Mouse (Mus musculus): ENCODE measurements around the gene Myl12a. TPM values are rescaled to one million over a fixed set of nuclear protein-coding genes. Genes with fewer than 3 reads are reported as not detected.

Gene Myl12a
- polyA plus RNA-seq, 1 experiment from 2014 or later = 832 TPM

- Histone ChIP-seq H3K4me3 (no peak overlapping the region), H3K9ac (no peak overlapping the region), H3K4me1 (replicated peaks) (peaks cover 13% of the 10 kb centered on the region), H3K36me3 (no peaks in the 10 kb centered on the region), H3K9me3 (replicated peaks) (no peaks in the 10 kb centered on the region), H3K27me3 (replicated peaks) (no peaks in the 10 kb centered on the region), H3K27ac (ENCODE audit: poor library complexity, severe bottlenecking) (no peak overlapping the region), H3K4me2 (no peak overlapping the region)
- WGBS = 54% methylated on average over 7 of the region's 7 CpGs
- no peak for ATAC-seq (ENCODE audit: insufficient number of reproducible peaks, low FRiP score)
These were observed 8.1 kb upstream of the Myl12a start for GRCm38 (mm10) chr17:71010646-71011242.

- no peak overlapping the region for H3K9ac ChIP-seq
- H3K27ac ChIP-seq (ENCODE audit: poor library complexity, severe bottlenecking) = no peak overlapping the region
- WGBS = 54% methylated on average over 1 of the region's 1 CpGs
- H3K27me3 ChIP-seq (replicated peaks) = no peaks in the 10 kb centered on the region
- H3K9me3 ChIP-seq (replicated peaks) = no peaks in the 10 kb centered on the region
- no peak for ATAC-seq (ENCODE audit: insufficient number of reproducible peaks, low FRiP score)
- H3K4me3 ChIP-seq = no peak overlapping the region
- no peaks in the 10 kb centered on the region for H3K36me3 ChIP-seq
- no peak overlapping the region for H3K4me2 ChIP-seq
- peaks cover 7% of the 10 kb centered on the region for H3K4me1 ChIP-seq (replicated peaks)
These were observed 7.1 kb upstream of the Myl12a start for GRCm38 (mm10) chr17:71009751-71010150.

GRCm38 (mm10) chr17:71008676-71009075, 6.0 kb upstream of the Myl12a start:
- no peak overlapping the region for H3K4me2 ChIP-seq
- H3K9me3 ChIP-seq (replicated peaks) = no peaks in the 10 kb centered on the region
- 75% methylated on average over 3 of the region's 3 CpGs for WGBS
- H3K27me3 ChIP-seq (replicated peaks) = no peaks in the 10 kb centered on the region
- peaks cover 7% of the 10 kb centered on the region for H3K4me1 ChIP-seq (replicated peaks)
- no peak overlapping the region for H3K27ac ChIP-seq (ENCODE audit: poor library complexity, severe bottlenecking)
- no peak overlapping the region for H3K4me3 ChIP-seq
- no peak for ATAC-seq (ENCODE audit: insufficient number of reproducible peaks, low FRiP score)
- no peaks in the 10 kb centered on the region for H3K36me3 ChIP-seq
- no peak overlapping the region for H3K9ac ChIP-seq

- Histone ChIP-seq H3K27ac (ENCODE audit: poor library complexity, severe bottlenecking) (no peak overlapping the region), H3K27me3 (replicated peaks) (no peaks in the 10 kb centered on the region), H3K4me3 (no peak overlapping the region), H3K9me3 (replicated peaks) (no peaks in the 10 kb centered on the region), H3K4me1 (replicated peaks) (peaks cover 14% of the 10 kb centered on the region), H3K4me2 (no peak overlapping the region), H3K9ac (no peak overlapping the region), H3K36me3 (no peaks in the 10 kb centered on the region)
- WGBS = 74% methylated on average over 5 of the region's 5 CpGs
- no peak for ATAC-seq (ENCODE audit: insufficient number of reproducible peaks, low FRiP score)
These were observed 4.3 kb upstream of the Myl12a start for GRCm38 (mm10) chr17:71006976-71007375.

- no peak for ATAC-seq (ENCODE audit: insufficient number of reproducible peaks, low FRiP score)
- WGBS = 87% methylated on average over 10 of the region's 10 CpGs
- Histone ChIP-seq H3K9me3 (replicated peaks) (no peaks in the 10 kb centered on the region), H3K27me3 (replicated peaks) (no peaks in the 10 kb centered on the region), H3K27ac (ENCODE audit: poor library complexity, severe bottlenecking) (peak overlapping the region; percentile 100), H3K4me2 (no peak overlapping the region), H3K9ac (no peak overlapping the region), H3K36me3 (no peaks in the 10 kb centered on the region), H3K4me1 (replicated peaks) (peaks cover 25% of the 10 kb centered on the region), H3K4me3 (no peak overlapping the region)
These were observed 1.7 kb upstream of the Myl12a start for GRCm38 (mm10) chr17:71004186-71004960.

- ATAC-seq (ENCODE audit: insufficient number of reproducible peaks, low FRiP score) = no peak
- H3K36me3 ChIP-seq = no peaks in the 10 kb centered on the region
- 75% methylated on average over 2 of the region's 2 CpGs for WGBS
- no peak overlapping the region for H3K4me3 ChIP-seq
- peak overlapping the region; percentile 99; the same call in 1 of the 2 replicates for H3K9ac ChIP-seq
- no peaks in the 10 kb centered on the region for H3K27me3 ChIP-seq (replicated peaks)
- H3K9me3 ChIP-seq (replicated peaks) = no peaks in the 10 kb centered on the region
- H3K27ac ChIP-seq (ENCODE audit: poor library complexity, severe bottlenecking) = peak overlapping the region; percentile 100
- peaks cover 28% of the 10 kb centered on the region for H3K4me1 ChIP-seq (replicated peaks)
- H3K4me2 ChIP-seq = peak overlapping the region; percentile 66
These were observed 1.0 kb upstream of the Myl12a start for GRCm38 (mm10) chr17:71003721-71004120.

GRCm38 (mm10) chr17:71003112-71003511, 434 bp upstream of the Myl12a start:
- no peak for ATAC-seq (ENCODE audit: insufficient number of reproducible peaks, low FRiP score)
- Histone ChIP-seq H3K9ac (peak overlapping the region; percentile 99), H3K4me2 (peak overlapping the region; percentile 66), H3K4me1 (replicated peaks) (peaks cover 34% of the 10 kb centered on the region), H3K4me3 (peak overlapping the region; percentile 98; the same call in 1 of the 2 replicates), H3K9me3 (replicated peaks) (no peaks in the 10 kb centered on the region), H3K27ac (ENCODE audit: poor library complexity, severe bottlenecking) (peak overlapping the region; percentile 100), H3K27me3 (replicated peaks) (no peaks in the 10 kb centered on the region), H3K36me3 (no peaks in the 10 kb centered on the region)
- WGBS = 41% methylated on average over 4 of the region's 4 CpGs

GRCm38 (mm10) chr17:71002081-71002743, 466 bp downstream of the Myl12a start, which contains the start of gene Myom1:
Myom1 (plus strand) TSS chr17:71002633.
- Histone ChIP-seq H3K9me3 (replicated peaks) (no peaks in the 10 kb centered on the region), H3K4me2 (peak within 1 kb of the TSS; percentile 66), H3K36me3 (no peaks in the 10 kb centered on the region), H3K4me3 (peak within 1 kb of the TSS; percentile 98), H3K9ac (peak within 1 kb of the TSS; percentile 99), H3K27ac (ENCODE audit: poor library complexity, severe bottlenecking) (peak within 1 kb of the TSS; percentile 100), H3K4me1 (replicated peaks) (peaks cover 40% of the 10 kb centered on the region), H3K27me3 (replicated peaks) (no peaks in the 10 kb centered on the region)
- under 1% methylated on average over 65 of the region's 65 CpGs for WGBS
- ATAC-seq (ENCODE audit: insufficient number of reproducible peaks, low FRiP score) = peak; percentile 97

GRCm38 (mm10) chr17:71001699-71002080, 988 bp downstream of the Myl12a start:
- ATAC-seq (ENCODE audit: insufficient number of reproducible peaks, low FRiP score) = peak; percentile 53
- H3K9me3 ChIP-seq (replicated peaks) = no peaks in the 10 kb centered on the region
- H3K9ac ChIP-seq = peak overlapping the region; percentile 99
- peak overlapping the region; percentile 100 for H3K27ac ChIP-seq (ENCODE audit: poor library complexity, severe bottlenecking)
- no peaks in the 10 kb centered on the region for H3K27me3 ChIP-seq (replicated peaks)
- H3K4me2 ChIP-seq = peak overlapping the region; percentile 66
- peaks cover 45% of the 10 kb centered on the region for H3K4me1 ChIP-seq (replicated peaks)
- H3K36me3 ChIP-seq = no peaks in the 10 kb centered on the region; the same call in 1 of the 2 replicates
- H3K4me3 ChIP-seq = peak overlapping the region; percentile 98
- WGBS = 0% methylated on average over 36 of the region's 43 CpGs

- Histone ChIP-seq H3K9ac (peak overlapping the region; percentile 99), H3K4me3 (peak overlapping the region; percentile 98), H3K27me3 (replicated peaks) (no peaks in the 10 kb centered on the region), H3K9me3 (replicated peaks) (no peaks in the 10 kb centered on the region), H3K36me3 (peaks cover 6% of the 10 kb centered on the region), H3K4me1 (replicated peaks) (peaks cover 51% of the 10 kb centered on the region), H3K4me2 (peak overlapping the region; percentile 68), H3K27ac (ENCODE audit: poor library complexity, severe bottlenecking) (peak overlapping the region; percentile 100)
- 7% methylated on average over 6 of the region's 6 CpGs for WGBS
- no peak for ATAC-seq (ENCODE audit: insufficient number of reproducible peaks, low FRiP score)
These were observed 1.6 kb downstream of the Myl12a start for GRCm38 (mm10) chr17:71001067-71001466.

- WGBS = 54% methylated on average over 2 of the region's 2 CpGs
- Histone ChIP-seq H3K27me3 (replicated peaks) (no peaks in the 10 kb centered on the region), H3K4me3 (peak overlapping the region; percentile 46), H3K4me1 (replicated peaks) (peaks cover 58% of the 10 kb centered on the region), H3K36me3 (peaks cover 13% of the 10 kb centered on the region), H3K9ac (peak overlapping the region; percentile 76), H3K4me2 (peak overlapping the region; percentile 67), H3K9me3 (replicated peaks) (no peaks in the 10 kb centered on the region), H3K27ac (ENCODE audit: poor library complexity, severe bottlenecking) (peak overlapping the region; percentile 80)
- no peak for ATAC-seq (ENCODE audit: insufficient number of reproducible peaks, low FRiP score)
These were observed 2.4 kb downstream of the Myl12a start for GRCm38 (mm10) chr17:71000255-71000654.

Measured in heart, embryonic 12.5 days (tissue).